Mouse (Mus musculus): ENCODE data around the gene Epn2.
"Not testable (repeated sequence)": the region's sequence is repeated elsewhere in the genome, so short reads cannot be mapped to it uniquely, and the experiment has no call there.

Gene Epn2

GRCm38 (mm10) chr11:61592061-61592460 is 12.6 kb upstream of the Epn2 start:
- no peak for DNase-seq (ENCODE audit: low spot score)

GRCm38 (mm10) chr11:61590516-61591213 is 11.2 kb upstream of the Epn2 start:
- no peak for DNase-seq (ENCODE audit: low spot score)

GRCm38 (mm10) chr11:61585421-61585820 is 5.9 kb upstream of the Epn2 start:
- DNase-seq (ENCODE audit: low spot score) = no peak

GRCm38 (mm10) chr11:61584830-61585229 is 5.3 kb upstream of the Epn2 start:
- DNase-seq (ENCODE audit: low spot score) = no peak

- no peak for DNase-seq (ENCODE audit: low spot score)
Observed at GRCm38 (mm10) chr11:61584096-61584495, 4.6 kb upstream of the Epn2 start.

GRCm38 (mm10) chr11:61582808-61583207 is 3.3 kb upstream of the Epn2 start:
- DNase-seq (ENCODE audit: low spot score) = not testable (repeated sequence)

GRCm38 (mm10) chr11:61579878-61580381 is 443 bp upstream of the Epn2 start:
- DNase-seq (ENCODE audit: low spot score) = no peak

GRCm38 (mm10) chr11:61578541-61578982 is 925 bp downstream of the Epn2 start:
- no peak for DNase-seq (ENCODE audit: low spot score)

- no peak for DNase-seq (ENCODE audit: low spot score)
Observed at GRCm38 (mm10) chr11:61577991-61578390, 1.5 kb downstream of the Epn2 start.

- DNase-seq (ENCODE audit: low spot score) = no peak
Observed at GRCm38 (mm10) chr11:61577349-61577748, 2.1 kb downstream of the Epn2 start.

- DNase-seq (ENCODE audit: low spot score) = no peak
Observed at GRCm38 (mm10) chr11:61573266-61573665, 6.2 kb downstream of the Epn2 start.

GRCm38 (mm10) chr11:61571225-61571624 is 8.3 kb downstream of the Epn2 start:
- DNase-seq (ENCODE audit: low spot score) = no peak

- DNase-seq (ENCODE audit: low spot score) = no peak
Observed at GRCm38 (mm10) chr11:61569671-61570070, 9.8 kb downstream of the Epn2 start.

- DNase-seq (ENCODE audit: low spot score) = peak; percentile 42
Observed at GRCm38 (mm10) chr11:61564566-61564965, 14.9 kb downstream of the Epn2 start.

- peak; percentile 55 for DNase-seq (ENCODE audit: low spot score)
Observed at GRCm38 (mm10) chr11:61563939-61564338, 15.5 kb downstream of the Epn2 start.

GRCm38 (mm10) chr11:61562421-61562820 is 17.1 kb downstream of the Epn2 start:
- no peak for DNase-seq (ENCODE audit: low spot score)

GRCm38 (mm10) chr11:61559572-61559971 is 19.9 kb downstream of the Epn2 start:
- no peak for DNase-seq (ENCODE audit: low spot score)

GRCm38 (mm10) chr11:61553015-61553754 is 26.3 kb downstream of the Epn2 start:
- no peak for DNase-seq (ENCODE audit: low spot score)

- DNase-seq (ENCODE audit: low spot score) = no peak
Observed at GRCm38 (mm10) chr11:61550631-61551030, 28.9 kb downstream of the Epn2 start.

GRCm38 (mm10) chr11:61547710-61548109 is 31.8 kb downstream of the Epn2 start:
- no peak for DNase-seq (ENCODE audit: low spot score)

- DNase-seq (ENCODE audit: low spot score) = no peak
Observed at GRCm38 (mm10) chr11:61546452-61546851, 33.0 kb downstream of the Epn2 start.

GRCm38 (mm10) chr11:61545586-61545985 is 33.9 kb downstream of the Epn2 start:
- DNase-seq (ENCODE audit: low spot score) = no peak

GRCm38 (mm10) chr11:61541106-61541505 is 38.4 kb downstream of the Epn2 start:
- DNase-seq (ENCODE audit: low spot score) = no peak
